ENCODE assay signal across 8 mouse cellular contexts in genomic region chr1:151345109-151345862, GRCm38 (mm10). TPM values are rescaled to one million over a fixed set of nuclear protein-coding genes. Genes with fewer than 3 reads are reported as not detected.
A peak's percentile ranks its signal among the peaks of the same experiment; 100 is the strongest.
DNase-seq lines count a peak whose midpoint lies in the region; ATAC-seq and TF ChIP-seq lines count a peak whose summit lies in the region.

No protein-coding gene starts in this region.

- peak overlapping the region; percentile 92 for H3K4me3 ChIP-seq in bone marrow, adult 2 months (replicated peaks; ENCODE audit: control insufficient read depth, low read depth, low read length)
- H3K4me3 ChIP-seq in embryonic facial prominence, embryonic 14.5 days (ENCODE audit: low read depth, low read length) = peak overlapping the region; percentile 96
- peak overlapping the region; percentile 88 for H3K4me3 ChIP-seq in limb, embryonic 13.5 days
- H3K4me3 ChIP-seq in midbrain, embryonic 15.5 days = peak overlapping the region; percentile 82

- H3K9ac ChIP-seq in embryonic facial prominence, embryonic 14.5 days (ENCODE audit: low read depth, low read length) = peak overlapping the region; percentile 96
- H3K9ac ChIP-seq in limb, embryonic 13.5 days = peak overlapping the region; percentile 95
- H3K9ac ChIP-seq in midbrain, embryonic 15.5 days = peak overlapping the region; percentile 90

- peaks cover 9% of the 10 kb centered on the region; the same call in 1 of the 2 replicates for H3K36me3 ChIP-seq in embryonic facial prominence, embryonic 14.5 days (ENCODE audit: control insufficient read depth, insufficient read depth, low read length)
- H3K36me3 ChIP-seq in limb, embryonic 13.5 days = peaks cover 3% of the 10 kb centered on the region; the same call in 1 of the 2 replicates
- no peaks in the 10 kb centered on the region; the same call in 1 of the 2 replicates for H3K36me3 ChIP-seq in midbrain, embryonic 15.5 days (replicated peaks)

- peaks cover 1% of the 10 kb centered on the region; the same call in 1 of the 2 replicates for H3K4me1 ChIP-seq in bone marrow, adult 2 months (ENCODE audit: control insufficient read depth, insufficient read depth, low read length)
- peaks cover 30% of the 10 kb centered on the region for H3K4me1 ChIP-seq in embryonic facial prominence, embryonic 14.5 days (ENCODE audit: control insufficient read depth, insufficient read depth, low read length)
- H3K4me1 ChIP-seq in limb, embryonic 13.5 days = peaks cover 38% of the 10 kb centered on the region
- H3K4me1 ChIP-seq in midbrain, embryonic 15.5 days = peaks cover 45% of the 10 kb centered on the region

- no peaks in the 10 kb centered on the region for H3K9me3 ChIP-seq in embryonic facial prominence, embryonic 14.5 days (ENCODE audit: control insufficient read depth, low read length)
- H3K9me3 ChIP-seq in limb, embryonic 13.5 days = no peaks in the 10 kb centered on the region
- H3K9me3 ChIP-seq in midbrain, embryonic 15.5 days = no peaks in the 10 kb centered on the region

- peak; percentile 95 for DNase-seq in A20 (ENCODE audit: low read depth, low spot score)
- DNase-seq in embryonic facial prominence, embryonic 14.5 days (ENCODE audit: low spot score) = peak; percentile 96
- peak; percentile 93 for DNase-seq in heart, adult 8-10 months (ENCODE audit: low spot score)
- peak; percentile 92 to 93 for DNase-seq in kidney, adult 8-10 months
- peak; percentile 90 to 95 for DNase-seq in spleen, adult 18-20 months

- H3K4me2 ChIP-seq in embryonic facial prominence, embryonic 14.5 days (ENCODE audit: low read depth, low read length) = peak overlapping the region; percentile 83
- peak overlapping the region; percentile 72 for H3K4me2 ChIP-seq in limb, embryonic 13.5 days (replicated peaks)
- H3K4me2 ChIP-seq in midbrain, embryonic 15.5 days = peak overlapping the region; percentile 54

- WGBS in bone marrow, adult 2 months = under 1% methylated on average over 55 of the region's 55 CpGs
- 1% methylated on average over 38 of the region's 55 CpGs for WGBS in embryonic facial prominence, embryonic 14.5 days
- under 1% methylated on average over 53 of the region's 55 CpGs for WGBS in limb, embryonic 13.5 days
- WGBS in midbrain, embryonic 15.5 days = under 1% methylated on average over 54 of the region's 55 CpGs

- H3K27me3 ChIP-seq in embryonic facial prominence, embryonic 14.5 days (replicated peaks; ENCODE audit: control insufficient read depth, insufficient read depth, low read length) = no peaks in the 10 kb centered on the region
- H3K27me3 ChIP-seq in limb, embryonic 13.5 days = no peaks in the 10 kb centered on the region
- H3K27me3 ChIP-seq in midbrain, embryonic 15.5 days (replicated peaks) = no peaks in the 10 kb centered on the region

- peak; percentile 82 for ATAC-seq in embryonic facial prominence, embryonic 14.5 days (ENCODE audit: low read depth)
- ATAC-seq in limb, embryonic 13.5 days (ENCODE audit: low FRiP score, low read depth) = peak; percentile 82
- ATAC-seq in midbrain, embryonic 15.5 days (replicated peaks) = peak; percentile 88

- no peak for TF ChIP-seq POLR2A in bone marrow, adult 2 months (IDR thresholded peaks at IDR 0.05; ENCODE audit: borderline replicate concordance, control insufficient read depth, low read depth, low read length)

- no peak for TF ChIP-seq CTCF in bone marrow, adult 2 months (IDR thresholded peaks at IDR 0.05; ENCODE audit: control insufficient read depth, insufficient read depth, low read length)

- peak overlapping the region; percentile 91 for H3K27ac ChIP-seq in bone marrow, adult 2 months (ENCODE audit: control insufficient read depth, insufficient read depth, low read depth, low read length, poor library complexity)
- peak overlapping the region; percentile 95 for H3K27ac ChIP-seq in embryonic facial prominence, embryonic 14.5 days (replicated peaks; ENCODE audit: low read depth, low read length)
- peak overlapping the region; percentile 92 for H3K27ac ChIP-seq in limb, embryonic 13.5 days
- peak overlapping the region; percentile 95 for H3K27ac ChIP-seq in midbrain, embryonic 15.5 days

RNA-seq across cellular contexts. Expression of gene Ivns1abp, which starts 1.0 kb away (rescaled TPM):
- polyA plus RNA-seq in bone marrow, adult 2 months (2011; ENCODE audit: insufficient read depth, insufficient read length, low replicate concordance, missing spikeins) = 45.0 and 69.0 TPM in 2 replicates
- polyA plus RNA-seq in embryonic facial prominence, embryonic 14.5 days (2014; fragmentation: Nextera tagmentation; extraction: Ambion mirVana) = 221 and 236 TPM in 2 replicates
- total RNA-seq in heart, adult 8-10 months (2022) = 100 to 1,000 TPM; 828 to 896 (median 874) TPM
- polyA plus RNA-seq in limb, embryonic 13.5 days (2015; fragmentation: Nextera tagmentation; extraction: Ambion mirVana) = 274 and 300 TPM in 2 replicates
- 247 and 257 TPM in 2 replicates for polyA plus RNA-seq in midbrain, embryonic 15.5 days (2015; fragmentation: Nextera tagmentation; extraction: Ambion mirVana)

Comparison
In these comparisons a context has a peak if more than half of its experiments do, and no peak if none do; other contexts are left out.
1. Peak in every context shown above with its lines: DNase-seq, ATAC-seq, H3K4me3 ChIP-seq and H3K27ac ChIP-seq.